Mouse (Mus musculus) ES-Bruce4 (cell line): ENCODE results near the gene Skint7.

ENCODE experiments used
- CTCF ChIP-seq: IDR thresholded peaks from one replicate; pipeline ENCODE4 v1.8.1; 2011; ENCODE audit warnings: low read depth, low read length
- EP300 ChIP-seq: IDR thresholded peaks from 2 replicates; pipeline ENCODE4 v1.6.1; 2011; ENCODE audit warnings: low read depth, low read length; ENCODE audit not compliant: insufficient read depth
- POLR2A ChIP-seq: IDR thresholded peaks from one replicate; pipeline ENCODE4 v1.8.1; 2011; ENCODE audit warnings: low read length; ENCODE audit not compliant: insufficient read depth

DNA sequence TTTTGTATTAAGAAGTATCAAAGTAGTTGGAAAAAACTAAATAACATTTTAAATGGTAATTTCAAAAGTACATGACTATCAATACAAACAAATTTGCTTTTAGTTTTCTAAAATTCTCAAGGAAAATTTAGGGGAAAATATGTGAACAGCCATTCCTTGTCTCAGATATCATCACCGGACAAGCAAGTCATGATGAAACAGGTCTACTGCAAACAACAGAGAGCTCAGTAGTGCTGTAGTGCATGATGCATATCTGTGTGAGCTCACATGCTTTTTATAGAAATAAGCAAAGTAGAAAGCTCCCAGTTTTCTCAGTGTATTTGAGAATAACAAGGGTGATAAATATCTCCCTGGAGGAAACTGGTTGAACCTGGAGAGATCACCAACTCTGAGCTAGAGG is at the start of gene Skint7:
- TF ChIP-seq POLR2A, result no peak
- TF ChIP-seq CTCF, result no peak
- TF ChIP-seq EP300, result no peak
